Mouse (Mus musculus) intestine, postnatal 0 days (tissue): ENCODE data around the gene Adarb2. TPM values are rescaled to one million over a fixed set of nuclear protein-coding genes. Genes with fewer than 3 reads are reported as not detected.

Experiments
- ATAC-seq: fragments of 200-750 bp; cut with Nextera tagmentation; 2 replicates; pipeline ENCODE4 v1.8.0; 2017; ENCODE audit warnings: mild to moderate bottlenecking, moderate TSS enrichment, moderate library complexity
- H3K27ac ChIP-seq: fragments of 300-500 bp; sonication (generic); 2 replicates; pipeline ENCODE4 v1.5.1; 2014; ENCODE audit warnings: mild to moderate bottlenecking, low read depth, low read length, moderate library complexity
- H3K27me3 ChIP-seq: fragments of 300-500 bp; sonication (generic); replicated peaks from 2 replicates; pipeline ENCODE4 v1.6.1; 2014; ENCODE audit warnings: low read length, mixed read lengths; ENCODE audit not compliant: control insufficient read depth, insufficient read depth
- H3K36me3 ChIP-seq: fragments of 300-500 bp; sonication (generic); 2 replicates; pipeline ENCODE4 v1.6.1; 2014; ENCODE audit warnings: mild to moderate bottlenecking, moderate library complexity; ENCODE audit not compliant: control insufficient read depth, insufficient read depth
- H3K4me1 ChIP-seq: fragments of 300-500 bp; sonication (generic); replicated peaks from 2 replicates; pipeline ENCODE4 v1.6.1; 2014; ENCODE audit warnings: antibody characterized with exemption, low read length, mixed read lengths; ENCODE audit not compliant: control insufficient read depth, insufficient read depth
- H3K4me2 ChIP-seq: fragments of 300-500 bp; sonication (generic); replicated peaks from 2 replicates; pipeline ENCODE4 v1.6.1; 2014; ENCODE audit warnings: low read depth, mild to moderate bottlenecking, moderate library complexity
- H3K4me3 ChIP-seq: fragments of 300-500 bp; sonication (generic); 2 replicates; pipeline ENCODE4 v1.5.1; 2014; ENCODE audit warnings: low read depth, low read length
- H3K9ac ChIP-seq: fragments of 300-500 bp; sonication (generic); 2 replicates; pipeline ENCODE4 v1.6.1; 2014; ENCODE audit warnings: mild to moderate bottlenecking, low read depth, low read length
- H3K9me3 ChIP-seq: fragments of 300-500 bp; sonication (generic); 2 replicates; pipeline ENCODE4 v1.6.1; 2016; ENCODE audit warnings: mixed run types; ENCODE audit not compliant: control insufficient read depth
- CTCF ChIP-seq: sonication (generic); IDR thresholded peaks from 2 replicates; pipeline ENCODE4 v1.5.1; 2016; ENCODE audit warnings: low read depth, mild to moderate bottlenecking, control low read depth, antibody characterized with exemption, moderate library complexity
- WGBS: fragments of 180-500 bp; shearing (Covaris S2); extraction: QIAGEN DNeasy Blood & Tissue Kit; methylation state at CpG from one replicate; pipeline ENCODE4 v1.1.7; 2014; 5-methylcytosine and 5-hydroxymethylcytosine counted together
- polyA plus RNA-seq: library from polyadenylated mRNA; unstranded; fragments of >200 nt; fragmentation: Nextera tagmentation; extraction: Ambion mirVana; gene quantifications from 2 replicates; pipeline ENCODE4 v1.2.1, GENCODE M21; 2015

Gene Adarb2
- polyA plus RNA-seq, 1 experiment from 2014 or later = 0.14 TPM

GRCm38 (mm10) chr13:8478731-8479130 lies 276.1 kb downstream of the Adarb2 start:
- Histone ChIP-seq H3K4me2 (no peak overlapping the region), H3K9me3 (no peaks in the 10 kb centered on the region), H3K4me3 (no peak overlapping the region), H3K27me3 (no peaks in the 10 kb centered on the region), H3K4me1 (no peaks in the 10 kb centered on the region), H3K36me3 (no peaks in the 10 kb centered on the region), H3K27ac (no peak overlapping the region), H3K9ac (no peak overlapping the region)
- no peak for ATAC-seq
- WGBS = 90% methylated on average over 1 of the region's 1 CpGs
- TF ChIP-seq CTCF = no peak

- Histone ChIP-seq H3K4me2 (no peak overlapping the region), H3K36me3 (no peaks in the 10 kb centered on the region), H3K4me3 (no peak overlapping the region), H3K27me3 (no peaks in the 10 kb centered on the region), H3K4me1 (no peaks in the 10 kb centered on the region), H3K9me3 (no peaks in the 10 kb centered on the region), H3K9ac (no peak overlapping the region), H3K27ac (no peak overlapping the region)
- no peak for ATAC-seq
- TF ChIP-seq CTCF = no peak
These were observed 277.3 kb downstream of the Adarb2 start for GRCm38 (mm10) chr13:8479970-8480369.

- WGBS = 60% methylated on average over 3 of the region's 3 CpGs
- Histone ChIP-seq H3K27ac (no peak overlapping the region), H3K9me3 (no peaks in the 10 kb centered on the region), H3K36me3 (no peaks in the 10 kb centered on the region), H3K4me2 (no peak overlapping the region), H3K4me3 (no peak overlapping the region), H3K9ac (no peak overlapping the region), H3K4me1 (no peaks in the 10 kb centered on the region), H3K27me3 (no peaks in the 10 kb centered on the region)
- TF ChIP-seq CTCF = no peak
- no peak for ATAC-seq
These were observed 278.7 kb downstream of the Adarb2 start for GRCm38 (mm10) chr13:8481347-8481746.

GRCm38 (mm10) chr13:8484592-8485272 lies 282.1 kb downstream of the Adarb2 start:
- 48% methylated on average over 4 of the region's 4 CpGs for WGBS

GRCm38 (mm10) chr13:8487756-8488434 lies 285.2 kb downstream of the Adarb2 start:
- WGBS = 62% methylated on average over 5 of the region's 5 CpGs
- Histone ChIP-seq H3K4me3 (no peak overlapping the region), H3K9me3 (no peaks in the 10 kb centered on the region), H3K27me3 (no peaks in the 10 kb centered on the region), H3K27ac (no peak overlapping the region), H3K36me3 (no peaks in the 10 kb centered on the region), H3K4me1 (no peaks in the 10 kb centered on the region), H3K4me2 (no peak overlapping the region), H3K9ac (no peak overlapping the region)
- ATAC-seq = no peak
- TF ChIP-seq CTCF = no peak

More at GRCm38 (mm10) chr13:8484592-8485272, 282.1 kb downstream of the Adarb2 start:
- Histone ChIP-seq H3K9me3 (no peaks in the 10 kb centered on the region), H3K4me3 (no peak overlapping the region), H3K36me3 (no peaks in the 10 kb centered on the region), H3K4me2 (no peak overlapping the region), H3K4me1 (no peaks in the 10 kb centered on the region), H3K27ac (no peak overlapping the region), H3K27me3 (no peaks in the 10 kb centered on the region), H3K9ac (no peak overlapping the region)
- no peak for ATAC-seq
- no peak for TF ChIP-seq CTCF

GRCm38 (mm10) chr13:8493363-8493762 lies 290.7 kb downstream of the Adarb2 start:
- Histone ChIP-seq H3K36me3 (no peaks in the 10 kb centered on the region), H3K9ac (no peak overlapping the region), H3K4me1 (no peaks in the 10 kb centered on the region), H3K4me3 (no peak overlapping the region), H3K9me3 (no peaks in the 10 kb centered on the region), H3K4me2 (no peak overlapping the region), H3K27ac (no peak overlapping the region), H3K27me3 (no peaks in the 10 kb centered on the region)
- TF ChIP-seq CTCF = no peak
- WGBS = 51% methylated on average over 5 of the region's 5 CpGs
- ATAC-seq = no peak
